Mouse (Mus musculus): ENCODE data around the gene Adcy4.

The Adcy4 gene

GRCm38 (mm10) chr14:55783958-55784235 lies at the start of gene Adcy4:
Adcy4 (minus strand) TSS chr14:55784095.
- DNase-seq (ENCODE audit: low spot score in 2 of 2), result no peak

DNA sequence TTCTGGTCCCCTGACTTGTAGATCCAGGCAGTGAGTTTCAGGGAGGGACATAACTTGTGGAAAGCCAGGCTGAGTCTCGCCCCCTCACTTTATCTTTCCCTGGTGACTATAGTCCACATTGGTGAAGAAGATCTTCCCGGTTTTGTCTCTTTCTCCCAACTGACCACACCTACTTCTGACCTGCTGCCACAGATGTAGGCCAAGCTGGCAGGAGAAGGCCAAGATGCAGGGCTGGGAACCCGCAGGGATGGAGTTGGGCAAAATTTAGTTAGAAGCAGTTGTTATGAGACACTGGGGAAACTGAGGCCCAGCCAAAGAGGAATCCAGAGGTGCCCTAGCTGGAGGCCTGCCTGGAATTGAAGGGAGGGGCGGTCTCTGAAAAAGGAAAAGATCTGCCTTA lies 49.2 kb upstream of the Adcy4 start:
- no peak for DNase-seq (ENCODE audit: low spot score in 2 of 2)

DNA sequence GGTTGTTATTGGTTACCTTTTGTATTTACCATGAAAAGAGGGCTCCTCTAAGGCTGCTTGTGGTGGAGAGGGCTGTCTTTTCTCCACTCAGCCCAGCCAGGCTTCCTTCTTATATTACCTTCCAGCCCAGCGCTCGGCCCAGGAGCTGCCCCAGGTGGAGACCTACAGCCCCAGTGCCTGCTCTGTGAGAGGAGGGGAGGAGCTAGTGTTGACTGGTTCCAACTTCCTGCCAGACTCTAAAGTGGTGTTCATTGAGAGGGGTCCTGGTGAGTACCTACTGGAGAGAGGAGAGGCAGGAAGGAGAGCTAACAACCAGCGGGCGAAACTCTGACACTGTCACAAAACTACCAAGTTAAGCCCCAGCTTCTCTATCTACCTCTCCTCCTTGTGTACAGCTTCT lies 46.4 kb upstream of the Adcy4 start:
- DNase-seq (ENCODE audit: low spot score in 2 of 2), result no peak

GRCm38 (mm10) chr14:55829854-55830253 lies 46.0 kb upstream of the Adcy4 start:
- DNase-seq (ENCODE audit: low spot score in 2 of 2), result no peak

GRCm38 (mm10) chr14:55828716-55829263 lies 44.9 kb upstream of the Adcy4 start:
- DNase-seq (ENCODE audit: low spot score in 2 of 2), result no peak

DNA sequence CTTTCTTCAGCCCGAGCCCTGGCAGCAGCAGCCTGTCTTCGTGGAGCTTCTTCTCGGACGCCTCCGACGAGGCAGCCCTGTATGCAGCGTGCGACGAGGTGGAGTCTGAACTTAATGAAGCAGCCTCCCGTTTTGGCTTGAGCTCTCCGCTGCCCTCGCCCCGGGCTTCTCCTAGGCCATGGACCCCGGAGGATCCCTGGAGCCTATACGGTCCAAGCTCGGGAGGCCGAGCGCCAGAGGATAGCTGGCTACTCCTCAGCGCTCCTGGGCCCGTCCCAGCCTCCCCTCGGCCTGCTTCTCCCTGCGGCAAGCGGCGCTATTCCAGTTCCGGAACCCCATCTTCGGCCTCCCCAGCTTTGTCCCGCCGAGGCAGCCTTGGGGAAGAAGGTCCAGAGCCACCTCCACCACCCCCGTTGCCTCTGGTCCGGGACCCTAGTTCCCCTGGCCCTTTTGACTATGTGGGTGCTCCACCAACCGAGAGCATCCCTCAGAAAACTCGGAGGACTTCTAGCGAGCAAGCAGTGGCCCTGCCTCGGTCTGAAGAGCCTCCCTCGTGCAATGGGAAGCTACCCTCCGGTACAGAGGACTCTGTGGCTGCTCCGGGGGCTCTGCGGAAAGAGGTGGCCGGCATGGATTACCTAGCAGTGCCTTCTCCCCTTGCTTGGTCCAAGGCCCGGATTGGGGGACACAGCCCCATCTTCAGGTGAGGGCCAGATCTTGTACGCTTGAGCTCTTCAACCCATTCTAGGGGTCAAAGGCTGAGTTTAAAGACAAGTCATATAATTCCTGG lies 42.9 kb upstream of the Adcy4 start:
- DNase-seq (ENCODE audit: low spot score in 2 of 2), result no peak

DNA sequence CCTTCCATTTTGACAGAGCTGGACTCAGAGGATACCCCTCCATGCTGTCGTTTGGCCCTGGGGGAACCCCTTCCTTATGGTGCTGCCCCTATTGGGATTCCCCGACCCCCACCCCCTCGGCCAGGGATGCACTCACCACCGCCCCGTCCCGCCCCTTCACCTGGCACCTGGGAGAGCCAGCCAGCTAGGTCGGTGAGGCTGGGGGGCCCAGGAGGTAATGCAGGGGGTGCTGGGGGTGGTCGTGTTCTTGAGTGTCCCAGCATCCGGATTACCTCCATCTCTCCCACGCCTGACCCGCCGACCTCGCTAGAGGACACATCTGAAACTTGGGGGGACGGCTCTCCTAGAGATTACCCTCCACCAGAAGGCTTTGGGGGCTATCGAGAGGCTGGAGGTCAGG lies 42.2 kb upstream of the Adcy4 start:
- no peak for DNase-seq (ENCODE audit: low spot score in 2 of 2)

- no peak for DNase-seq (ENCODE audit: low spot score in 2 of 2)
Measured at GRCm38 (mm10) chr14:55825216-55826051, 41.5 kb upstream of the Adcy4 start.

DNA sequence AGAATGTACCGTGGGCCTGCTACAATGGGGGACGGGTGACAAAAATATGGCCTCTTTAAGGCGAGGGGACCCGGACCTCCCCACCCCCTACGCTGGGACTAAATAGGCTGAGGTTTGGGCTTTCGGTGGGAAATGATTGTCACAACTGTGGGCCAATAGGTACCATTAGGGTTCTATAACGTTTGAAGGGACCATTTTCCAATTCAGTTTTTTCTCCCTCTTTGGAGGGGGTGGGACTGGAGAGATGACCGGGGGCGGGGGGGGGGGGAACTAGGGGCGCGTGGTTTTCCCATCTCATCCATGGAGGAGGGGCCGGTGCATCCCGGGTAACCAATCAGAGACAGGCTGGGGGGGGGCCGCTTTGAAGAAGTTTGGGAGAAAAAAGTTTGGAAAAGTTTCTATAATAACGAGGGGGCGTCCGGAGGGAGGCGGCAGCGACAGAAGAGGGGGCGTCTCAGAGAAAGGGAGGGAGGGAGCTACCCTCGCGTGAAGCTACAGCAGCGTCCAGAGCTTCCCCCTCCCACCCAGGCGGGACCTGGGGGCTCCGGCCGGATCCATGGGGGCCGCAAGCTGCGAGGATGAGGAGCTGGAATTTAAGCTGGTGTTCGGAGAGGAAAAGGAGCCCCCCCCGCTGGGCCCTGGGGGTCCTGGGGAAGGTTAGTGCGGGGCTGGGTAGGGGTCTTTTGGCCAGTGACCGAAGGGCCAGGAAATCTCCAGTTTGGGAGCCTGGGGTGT lies 40.8 kb upstream of the Adcy4 start:
- no peak for DNase-seq (ENCODE audit: low spot score in 2 of 2)

GRCm38 (mm10) chr14:55824001-55824480 lies 40.1 kb upstream of the Adcy4 start:
- no peak for DNase-seq (ENCODE audit: low spot score in 2 of 2)

GRCm38 (mm10) chr14:55822991-55823762 lies 39.3 kb upstream of the Adcy4 start, which contains the start of gene Nfatc4:
Nfatc4 (plus strand) TSS chr14:55823144.
- no peak for DNase-seq (ENCODE audit: low spot score in 2 of 2)

- peak in 1 of 2 experiments; percentile 60 for DNase-seq (ENCODE audit: low spot score in 2 of 2)
Measured at GRCm38 (mm10) chr14:55822435-55822990, 38.6 kb upstream of the Adcy4 start.

DNA sequence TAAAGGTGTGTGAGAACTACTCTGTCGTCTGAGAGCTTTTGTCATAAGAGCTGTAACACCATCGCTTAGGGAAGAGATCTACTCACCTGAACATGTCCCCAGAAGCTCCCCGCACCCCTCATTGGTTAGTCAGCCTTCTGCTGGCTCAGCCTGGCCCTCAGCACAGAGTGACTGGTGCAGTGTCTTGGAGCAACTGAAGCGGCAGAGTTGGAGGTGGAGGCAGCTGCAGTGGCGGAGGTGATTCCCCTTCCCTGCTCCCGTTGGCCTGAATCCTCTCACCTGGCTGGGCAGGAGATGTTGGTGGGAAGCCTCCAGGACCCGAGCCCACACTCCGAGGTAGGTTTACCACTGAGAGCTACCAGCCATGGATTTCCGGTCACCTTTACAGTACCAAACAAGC lies 36.7 kb upstream of the Adcy4 start:
- DNase-seq (ENCODE audit: low spot score in 2 of 2), result no peak

DNA sequence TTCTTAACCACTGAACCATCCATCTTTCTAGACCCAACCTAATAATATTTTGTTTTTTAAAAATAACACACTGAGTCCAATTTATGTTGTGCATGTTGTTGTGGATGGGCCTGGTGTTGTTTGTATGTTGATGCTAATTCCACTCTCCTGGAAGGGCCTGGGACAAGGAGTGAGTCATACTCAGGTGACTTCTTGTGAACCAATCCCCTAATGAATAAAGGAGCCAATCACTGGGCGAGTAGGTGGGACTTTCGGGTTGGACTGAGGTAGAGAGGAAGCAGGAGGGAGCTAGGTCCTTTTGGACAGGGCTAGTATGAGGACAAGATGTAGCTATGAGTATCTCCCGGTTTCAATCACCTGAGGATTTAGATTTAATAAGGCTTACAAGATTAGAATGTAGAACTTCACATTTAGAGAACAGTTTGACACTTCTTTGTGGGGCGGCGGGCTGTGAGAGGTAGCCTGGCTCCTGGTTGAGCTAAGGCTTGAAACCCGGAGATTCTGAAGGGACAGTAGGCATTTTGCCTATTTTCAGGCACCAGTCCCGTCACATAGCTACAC lies 36.0 kb upstream of the Adcy4 start:
- no peak for DNase-seq (ENCODE audit: low spot score in 2 of 2)

GRCm38 (mm10) chr14:55815310-55815751 lies 31.4 kb upstream of the Adcy4 start:
- DNase-seq (ENCODE audit: low spot score in 2 of 2), result no peak

DNA sequence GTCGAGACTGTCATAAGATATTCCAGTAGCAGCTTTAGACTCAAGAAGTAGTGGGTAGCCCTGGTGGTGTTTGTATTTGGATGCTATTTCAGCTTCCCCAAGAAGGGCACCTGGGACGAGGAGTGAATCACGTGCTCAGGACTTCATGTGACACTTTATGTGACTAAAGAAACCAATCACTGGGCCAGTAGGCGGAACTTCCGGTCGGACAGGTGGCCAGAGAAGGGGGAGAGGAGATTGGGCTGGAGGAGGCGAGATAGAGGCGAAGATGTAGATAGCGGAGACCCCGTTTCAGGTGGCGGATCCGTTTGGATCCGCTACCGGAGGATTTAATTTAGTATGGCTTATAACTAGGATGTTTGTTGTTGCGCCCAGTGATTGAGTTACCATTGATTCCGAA lies 31.0 kb upstream of the Adcy4 start:
- DNase-seq (ENCODE audit: low spot score in 2 of 2), result peak in 1 of 2 experiments; percentile 62

- no peak for DNase-seq (ENCODE audit: low spot score in 2 of 2)
Measured at GRCm38 (mm10) chr14:55795380-55796163, 11.7 kb upstream of the Adcy4 start.

DNA sequence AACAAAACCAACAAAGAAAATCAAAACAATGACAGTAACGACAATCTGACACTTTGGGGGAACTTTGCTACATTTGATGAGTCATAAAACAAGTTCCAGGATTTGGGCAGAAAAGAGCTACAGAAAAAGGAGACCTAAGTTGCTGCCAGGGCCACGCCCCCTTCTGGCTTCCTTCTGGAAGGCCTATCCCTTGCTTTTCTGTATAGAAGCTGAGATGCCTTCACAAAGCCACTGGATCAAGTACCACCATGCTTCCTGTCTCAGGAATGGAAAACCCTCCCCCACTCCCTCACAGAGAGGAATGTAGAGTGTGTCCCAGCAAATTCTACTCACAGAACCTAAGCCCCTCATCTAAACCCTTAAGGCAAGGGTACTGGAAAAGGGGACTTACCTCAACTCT lies 10.1 kb upstream of the Adcy4 start:
- no peak for DNase-seq (ENCODE audit: low spot score in 2 of 2)

- DNase-seq (ENCODE audit: low spot score in 2 of 2), result no peak
Measured at GRCm38 (mm10) chr14:55793461-55793860, 9.6 kb upstream of the Adcy4 start.
